Mouse (Mus musculus) liver, embryonic 14.5 days (tissue): ENCODE measurements around the gene Fcf1. TPM values are rescaled to one million over a fixed set of nuclear protein-coding genes. Genes with fewer than 3 reads are reported as not detected.

Experiments used
- ATAC-seq: fragments of 200-750 bp; cut with Nextera tagmentation; 2 replicates; pipeline ENCODE4 v1.8.0; 2017; ENCODE audit warnings: moderate number of reproducible peaks, mild to moderate bottlenecking, moderate library complexity; ENCODE audit not compliant: insufficient read depth
- DNase-seq, 3 experiments: peaks; one replicate each; pipeline ENCODE4 v3.0.0-alpha.2; 2012 to 2013; ENCODE audit warnings: low read depth in 3 of 3, low spot score in 3 of 3
- H3K27ac ChIP-seq: fragments of 300-500 bp; sonication (generic); 2 replicates; pipeline ENCODE4 v1.5.1; 2014; ENCODE audit warnings: moderate library complexity, mild to moderate bottlenecking, control low read depth, inconsistent platforms
- H3K27me3 ChIP-seq: fragments of 300-500 bp; sonication (generic); 2 replicates; pipeline ENCODE4 v1.6.1; 2014; ENCODE audit warnings: mild to moderate bottlenecking, low read length, moderate library complexity; ENCODE audit not compliant: control insufficient read depth, insufficient read depth
- H3K36me3 ChIP-seq: fragments of 300-500 bp; sonication (generic); replicated peaks from 2 replicates; pipeline ENCODE4 v1.6.1; 2014; ENCODE audit warnings: low read depth; ENCODE audit not compliant: control insufficient read depth, insufficient read depth
- H3K4me1 ChIP-seq, 2 experiments: fragments of 200-500 bp in 1 of 2; fragments of 300-500 bp in 1 of 2; sonication (generic) in 1 of 2; replicated peaks; 2 replicates each; pipeline ENCODE4 v1.6.1; 2012 to 2014; ENCODE audit warnings: antibody characterized with exemption in 1 of 2, inconsistent platforms in 1 of 2, low read length in 1 of 2; ENCODE audit not compliant: control insufficient read depth in 2 of 2, insufficient read depth in 2 of 2
- H3K4me2 ChIP-seq: fragments of 300-500 bp; sonication (generic); 2 replicates; pipeline ENCODE4 v1.6.1; 2014; ENCODE audit warnings: low read depth, mild to moderate bottlenecking, control low read depth, moderate library complexity
- H3K4me3 ChIP-seq, 2 experiments: fragments of 200-500 bp in 1 of 2; fragments of 300-500 bp in 1 of 2; sonication (generic) in 1 of 2; 2 replicates each; pipeline ENCODE4 v1.5.1; 2012 to 2014; ENCODE audit warnings: low read depth in 2 of 2, low read length in 2 of 2, mild to moderate bottlenecking in 2 of 2, control low read depth in 1 of 2, inconsistent platforms in 1 of 2, moderate library complexity in 1 of 2; ENCODE audit not compliant: insufficient read depth in 1 of 2
- H3K9ac ChIP-seq: fragments of 300-500 bp; sonication (generic); replicated peaks from 2 replicates; pipeline ENCODE4 v1.6.1; 2014; ENCODE audit warnings: mild to moderate bottlenecking, control low read depth, moderate library complexity
- H3K9me3 ChIP-seq: fragments of 300-500 bp; sonication (generic); 2 replicates; pipeline ENCODE4 v1.6.1; 2016; ENCODE audit warnings: low read length, mixed read lengths; ENCODE audit not compliant: control insufficient read depth
- CTCF ChIP-seq: IDR thresholded peaks from 2 replicates; pipeline ENCODE4 v1.5.1; 2016; ENCODE audit warnings: antibody characterized with exemption, low read depth, control low read depth
- EP300 ChIP-seq: IDR thresholded peaks from 2 replicates; pipeline ENCODE4 v1.6.1; 2016; ENCODE audit warnings: antibody characterized with exemption, low read depth
- WGBS: fragments of 180-500 bp; shearing (Covaris S2); extraction: QIAGEN DNeasy Blood & Tissue Kit; methylation state at CpG from one replicate; pipeline ENCODE4 v1.1.7; 2014; ENCODE audit not compliant: insufficient replicate concordance; 5-methylcytosine and 5-hydroxymethylcytosine counted together
- polyA plus RNA-seq, 2 experiments: library from polyadenylated mRNA; depleted of rRNA in 1 of 2; stranded (reverse) in 1 of 2; unstranded in 1 of 2; fragments of >200 nt; fragmentation: Nextera tagmentation in 1 of 2; extraction: Ambion mirVana in 1 of 2; gene quantifications; 2 replicates each; pipeline versions ENCODE4 v1.2.1 to v1.2.3; 2012 to 2014

Fcf1 gene
- polyA plus RNA-seq, 2 experiments, result 86.1 to 102 TPM

DNA sequence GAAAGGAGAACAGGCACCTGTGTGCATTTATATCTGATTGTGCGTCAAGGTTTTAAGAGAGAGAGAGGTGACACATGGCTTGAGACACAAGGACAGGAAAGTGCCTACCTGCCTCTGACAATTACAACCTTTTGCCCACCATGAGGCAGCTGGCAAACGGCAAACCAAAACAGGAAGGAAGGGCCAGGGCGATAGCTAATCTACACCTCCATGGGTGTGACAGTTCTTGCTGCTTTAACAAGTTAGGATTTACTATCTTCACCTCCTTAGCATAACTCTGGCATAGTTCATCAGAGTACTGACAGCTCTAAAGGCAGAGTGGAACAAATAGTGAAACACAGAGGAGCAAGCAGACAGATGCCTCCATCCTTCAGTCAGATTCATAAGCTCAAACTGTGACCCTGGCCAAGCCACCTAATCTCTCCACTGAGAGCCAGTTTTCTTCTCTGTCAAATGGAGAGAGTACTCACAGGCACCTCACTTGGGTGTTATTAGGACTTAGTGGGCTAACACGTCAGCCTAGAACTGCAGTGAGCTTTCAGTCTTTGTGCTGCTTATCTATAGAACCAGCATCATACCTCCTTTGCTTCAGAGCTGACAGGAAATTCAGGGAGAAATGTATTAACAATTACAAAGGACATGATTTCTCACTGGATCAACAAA lies 26.4 kb upstream of the Fcf1 start:
- TF ChIP-seq CTCF (no peak), EP300 (peak; percentile 66)
- WGBS, result 23% methylated on average over 4 of the region's 4 CpGs
- Histone ChIP-seq H3K27ac (no peak overlapping the region), H3K4me1 (peaks cover 3 to 21% of the 10 kb centered on the region in 2 experiments; a peak in 2 of 4 replicates), H3K4me2 (no peak overlapping the region), H3K9me3 (no peaks in the 10 kb centered on the region), H3K9ac (no peak overlapping the region), H3K4me3 (no peak overlapping the region), H3K27me3 (no peaks in the 10 kb centered on the region), H3K36me3 (peaks cover 56% of the 10 kb centered on the region)
- ATAC-seq, result peak; percentile 64; the same call in 1 of the 2 replicates
- no peak for DNase-seq

GRCm38 (mm10) chr12:84944813-84945553 lies 25.7 kb upstream of the Fcf1 start:
- TF ChIP-seq EP300 (no peak), CTCF (no peak)
- peaks cover 3 to 21% of the 10 kb centered on the region in 2 experiments; a peak in 2 of 4 replicates for H3K4me1 ChIP-seq
- no peak overlapping the region for H3K9ac ChIP-seq
- DNase-seq (no peak), ATAC-seq (no peak)
- no peak overlapping the region for H3K4me3 ChIP-seq
- H3K27me3 ChIP-seq, result no peaks in the 10 kb centered on the region
- peaks cover 56% of the 10 kb centered on the region for H3K36me3 ChIP-seq
- H3K27ac ChIP-seq, result no peak overlapping the region
- H3K4me2 ChIP-seq, result no peak overlapping the region
- 68% methylated on average over 9 of the region's 9 CpGs for WGBS
- H3K9me3 ChIP-seq, result no peaks in the 10 kb centered on the region

GRCm38 (mm10) chr12:84947894-84948583 lies 22.7 kb upstream of the Fcf1 start:
- Histone ChIP-seq H3K9ac (no peak overlapping the region), H3K27ac (no peak overlapping the region)

DNA sequence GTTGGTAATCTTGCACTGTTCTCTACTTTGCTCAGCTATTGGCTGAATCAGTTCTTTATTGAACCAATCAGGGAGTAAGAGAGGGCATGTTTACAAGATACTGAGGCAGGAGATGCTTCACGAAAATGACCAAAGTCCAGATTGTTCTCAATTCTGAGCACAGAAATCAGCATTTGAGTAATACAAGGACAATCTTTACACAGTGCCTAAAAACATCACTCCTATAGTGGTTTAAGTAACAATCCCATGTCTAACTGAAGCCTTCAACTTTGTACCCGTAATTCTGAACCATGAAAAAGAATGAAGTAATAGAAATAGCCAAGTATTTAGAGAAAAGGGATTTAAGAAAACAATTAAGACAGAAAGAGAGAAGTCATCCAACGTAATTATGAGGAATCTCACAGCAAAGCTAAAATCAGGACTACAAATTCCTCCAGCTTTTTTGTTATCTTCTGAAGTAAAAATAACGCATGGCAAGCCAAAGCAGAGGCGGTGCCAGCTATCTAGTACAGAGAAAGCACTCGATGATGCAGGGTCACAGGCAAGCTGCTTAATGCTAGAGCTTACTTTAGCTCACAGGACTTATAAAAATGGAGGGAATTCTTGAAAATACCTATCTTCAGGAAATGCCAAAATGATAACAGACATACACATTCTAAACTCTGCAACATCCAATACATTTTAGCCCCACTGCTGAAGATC lies 22.0 kb upstream of the Fcf1 start:
- Histone ChIP-seq H3K9ac (no peak overlapping the region), H3K27me3 (no peaks in the 10 kb centered on the region), H3K4me2 (no peak overlapping the region), H3K9me3 (no peaks in the 10 kb centered on the region), H3K27ac (no peak overlapping the region), H3K4me1 (peaks cover 3 to 16% of the 10 kb centered on the region in 2 experiments; a peak in 2 of 4 replicates), H3K4me3 (no peak overlapping the region), H3K36me3 (peaks cover 38% of the 10 kb centered on the region)
- no peak for DNase-seq
- WGBS, result 75% methylated on average over 6 of the region's 6 CpGs
- TF ChIP-seq EP300 (no peak), CTCF (no peak)
- no peak for ATAC-seq

More at GRCm38 (mm10) chr12:84947894-84948583, 22.7 kb upstream of the Fcf1 start:
- H3K4me1 ChIP-seq, result peaks cover 3 to 21% of the 10 kb centered on the region in 2 experiments; a peak in 2 of 4 replicates
- TF ChIP-seq CTCF, result no peak
- no peak for TF ChIP-seq EP300
- DNase-seq, result no peak
- H3K9me3 ChIP-seq, result no peaks in the 10 kb centered on the region
- no peaks in the 10 kb centered on the region for H3K27me3 ChIP-seq
- H3K36me3 ChIP-seq, result peaks cover 43% of the 10 kb centered on the region
- ATAC-seq, result no peak
- no peak overlapping the region for H3K4me3 ChIP-seq
- H3K4me2 ChIP-seq, result no peak overlapping the region
- WGBS, result 58% methylated on average over 2 of the region's 2 CpGs
